Mouse (Mus musculus) ovary, adult 10 weeks (tissue): Measurements from ENCODE around the gene Gm9758. TPM values are rescaled to one million over a fixed set of nuclear protein-coding genes. Genes with fewer than 3 reads are reported as not detected.

Experiments
- polyA plus RNA-seq: library from polyadenylated mRNA; stranded (reverse); fragments of 350-450 nt; fragmentation: Illumina TruSeq; extraction: RNeasy Lipid Tissue Mini Kit (QIAGEN cat#74804); gene quantifications from one replicate; pipeline ENCODE4 v1.2.3, GENCODE M21; 2014

Gm9758 gene
- polyA plus RNA-seq: not detected

DNA sequence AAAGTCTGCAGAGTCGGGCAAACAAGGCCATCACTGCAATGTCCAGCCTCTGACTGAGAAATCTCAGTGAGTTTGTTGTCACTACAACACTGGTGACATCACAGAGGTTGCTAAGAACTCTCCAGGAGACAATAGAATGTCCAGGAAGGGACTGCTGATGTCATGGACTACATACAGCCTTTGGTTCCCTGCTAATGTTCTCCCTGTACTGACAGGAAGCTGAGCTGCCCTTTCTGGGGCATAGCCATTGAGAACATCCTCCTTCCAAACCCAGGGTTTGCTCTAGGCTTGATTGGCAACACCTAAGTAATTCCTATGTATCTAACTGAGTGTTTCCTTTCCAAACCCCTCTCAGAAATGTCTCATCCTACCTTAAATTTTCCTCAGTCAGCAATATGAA is at the start of gene Gm9758:
TSS of gene Gm9758 (minus strand) at position 101 of the 400 bp plus-strand sequence.

DNA sequence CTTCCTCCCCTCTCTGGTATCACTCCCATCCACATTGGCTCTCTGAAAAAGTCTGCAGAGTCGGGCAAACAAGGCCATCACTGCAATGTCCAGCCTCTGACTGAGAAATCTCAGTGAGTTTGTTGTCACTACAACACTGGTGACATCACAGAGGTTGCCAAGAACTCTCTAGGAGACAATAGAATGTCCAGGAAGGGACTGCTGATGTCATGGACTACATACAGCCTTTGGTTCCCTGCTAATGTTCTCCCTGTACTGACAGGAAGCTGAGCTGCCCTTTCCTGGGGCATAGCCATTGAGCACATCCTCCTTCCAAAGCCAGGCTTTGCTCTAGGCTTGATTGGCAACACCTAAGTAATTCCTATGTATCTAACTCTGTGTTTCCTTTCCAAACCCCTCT is 23.6 kb upstream of the Gm9758 start, which contains the start of gene Speer4e:
TSS of gene Speer4e (minus strand) at position 101 of the 400 bp plus-strand sequence.

Other genes with a start within 250 kb of the Gm9758 start
- gene Speer4e, start 23.5 kb upstream of the Gm9758 start, polyA plus RNA-seq: not detected
- gene Gm10354, start 64.0 kb upstream of the Gm9758 start, polyA plus RNA-seq: 0.40 TPM
- not detected for gene Gm17019, start 118.1 kb upstream of the Gm9758 start, polyA plus RNA-seq